Mouse (Mus musculus) spleen, embryonic (tissue): ENCODE results near the gene Cnih1.

Experiments
- CTCF ChIA-PET: fragments of 350-600 bp; sonication (Branson Sonifier 250); formaldehyde crosslinking; loops from one replicate; lab custom pipeline; 2022; lab: Charles Lee

The Cnih1 gene

DNA sequence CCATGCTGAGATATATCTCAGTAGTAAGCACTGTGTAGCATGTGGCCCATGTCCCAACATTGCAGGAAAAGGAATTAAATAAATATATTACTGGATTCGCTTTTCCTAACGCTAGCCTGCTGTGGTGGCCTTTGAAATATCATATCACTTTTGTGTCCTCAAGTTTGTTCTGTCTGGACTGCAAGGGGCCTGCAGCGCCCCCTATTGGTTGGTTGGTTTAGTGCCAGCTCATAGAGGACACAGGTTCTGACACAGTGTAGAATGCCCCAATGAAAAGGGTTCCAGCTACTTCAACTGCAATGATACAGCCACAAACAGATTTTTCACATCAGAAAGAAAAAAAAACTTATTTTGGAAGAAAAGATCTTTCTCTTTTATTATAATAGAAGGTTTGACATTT lies 62.5 kb downstream of the Cnih1 start:
- CTCF ChIA-PET = no interaction called here
